Mouse (Mus musculus) lung, postnatal 0 days (tissue): ENCODE measurements at regions not wholly inside any gene's neighbourhood (a gene's known extent, or its start where the extent isn't known, plus 50 kb on each side); places are given as distances from the start of the nearest gene placed in this dataset.
A peak's percentile ranks its signal among the peaks of the same experiment; 100 is the strongest.

ENCODE experiments used
- ATAC-seq: fragments of 200-750 bp; cut with Nextera tagmentation; 2 replicates; pipeline ENCODE4 v1.8.0; 2017; ENCODE audit warnings: moderate library complexity
- DNase-seq: peaks from one replicate; pipeline ENCODE4 v3.0.0-alpha.2; 2016; ENCODE audit warnings: low spot score
- H3K27ac ChIP-seq: fragments of 300-500 bp; sonication (generic); 2 replicates; pipeline ENCODE4 v1.5.1; 2014; ENCODE audit warnings: antibody characterized with exemption, mild to moderate bottlenecking, low read length, mixed read lengths
- H3K27me3 ChIP-seq: fragments of 300-500 bp; sonication (generic); replicated peaks from 2 replicates; pipeline ENCODE4 v1.6.1; 2014; ENCODE audit warnings: low read length, mixed read lengths; ENCODE audit not compliant: insufficient read depth
- H3K36me3 ChIP-seq: fragments of 300-500 bp; sonication (generic); 2 replicates; pipeline ENCODE4 v1.6.1; 2014; ENCODE audit warnings: low read length, mixed read lengths; ENCODE audit not compliant: insufficient read depth
- H3K4me1 ChIP-seq: fragments of 300-500 bp; sonication (generic); 2 replicates; pipeline ENCODE4 v1.6.1; 2014; ENCODE audit warnings: antibody characterized with exemption, low read depth, low read length, mixed read lengths; ENCODE audit not compliant: insufficient read depth
- H3K4me2 ChIP-seq: fragments of 300-500 bp; sonication (generic); replicated peaks from 2 replicates; pipeline ENCODE4 v1.6.1; 2014; ENCODE audit warnings: low read depth, mild to moderate bottlenecking, low read length, moderate library complexity, mixed read lengths
- H3K4me3 ChIP-seq: fragments of 300-500 bp; sonication (generic); 2 replicates; pipeline ENCODE4 v1.5.1; 2014; ENCODE audit warnings: low read depth, low read length
- H3K9ac ChIP-seq: fragments of 300-500 bp; sonication (generic); replicated peaks from 2 replicates; pipeline ENCODE4 v1.6.1; 2014; ENCODE audit warnings: low read depth, mild to moderate bottlenecking
- H3K9me3 ChIP-seq: fragments of 300-500 bp; sonication (generic); 2 replicates; pipeline ENCODE4 v1.6.1; 2016; ENCODE audit warnings: low read length, mixed read lengths
- CTCF ChIP-seq: IDR thresholded peaks from 2 replicates; pipeline ENCODE4 v1.5.1; 2016; ENCODE audit warnings: antibody characterized with exemption, mild to moderate bottlenecking
- EP300 ChIP-seq: IDR thresholded peaks from 2 replicates; pipeline ENCODE4 v1.6.1; 2016; ENCODE audit warnings: antibody characterized with exemption, mild to moderate bottlenecking, control low read depth
- WGBS: fragments of 180-500 bp; shearing (Covaris S2); extraction: QIAGEN DNeasy Blood & Tissue Kit; methylation state at CpG from one replicate; pipeline ENCODE4 v1.1.7; 2014; 5-methylcytosine and 5-hydroxymethylcytosine counted together

DNA sequence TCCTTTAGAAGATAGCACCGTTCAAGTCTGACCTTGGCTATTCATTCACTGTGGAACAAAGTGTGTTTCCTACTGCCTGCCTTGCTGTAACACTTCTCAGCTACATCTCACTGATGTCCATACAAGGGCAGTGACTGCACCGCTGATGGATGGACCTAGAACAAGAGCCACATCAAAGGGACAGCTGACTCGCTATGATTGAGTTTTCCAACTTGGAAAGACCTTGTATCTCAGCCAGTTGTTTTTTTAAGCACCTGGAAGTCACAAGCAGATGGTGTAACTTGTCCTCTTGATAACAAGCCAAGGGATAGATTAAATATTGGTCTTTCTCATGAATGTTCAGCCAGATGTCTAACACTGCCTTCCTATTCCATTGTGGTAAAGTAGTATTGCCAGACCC is 184.9 kb upstream of the Dio2 start:
- H3K4me2 ChIP-seq, result no peak overlapping the region
- no peaks in the 10 kb centered on the region for H3K27me3 ChIP-seq
- 57% methylated on average over 3 of the region's 3 CpGs for WGBS
- TF ChIP-seq EP300 (no peak), CTCF (no peak)
- H3K9me3 ChIP-seq, result no peaks in the 10 kb centered on the region
- ATAC-seq (no peak), DNase-seq (no peak)
- no peaks in the 10 kb centered on the region for H3K36me3 ChIP-seq
- H3K9ac ChIP-seq, result no peak overlapping the region
- no peak overlapping the region for H3K4me3 ChIP-seq
- no peaks in the 10 kb centered on the region for H3K4me1 ChIP-seq
- no peak overlapping the region for H3K27ac ChIP-seq

DNA sequence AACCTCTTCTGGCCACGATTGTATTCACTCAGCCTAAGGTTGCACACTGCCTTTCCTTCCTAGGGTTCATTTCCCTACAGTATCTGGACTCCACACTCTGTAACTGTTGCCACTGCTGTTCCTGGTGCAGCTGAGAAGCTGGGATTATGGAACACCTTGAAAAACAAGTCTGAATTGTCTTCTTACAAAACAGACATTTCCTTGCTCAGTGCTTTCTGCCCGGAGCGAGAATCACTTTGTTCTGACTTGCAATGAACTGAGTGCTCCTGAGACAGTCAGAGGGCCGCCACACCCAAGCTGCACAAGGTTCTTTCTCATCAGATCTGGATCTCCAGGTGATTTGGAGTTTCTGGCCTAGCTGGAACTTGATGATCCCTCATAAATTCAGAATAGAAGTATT is 183.0 kb upstream of the Dio2 start:
- no peak for TF ChIP-seq CTCF
- no peak for TF ChIP-seq EP300
- H3K4me3 ChIP-seq, result no peak overlapping the region
- no peaks in the 10 kb centered on the region for H3K9me3 ChIP-seq
- ATAC-seq (no peak), DNase-seq (no peak)
- no peak overlapping the region for H3K27ac ChIP-seq
- no peaks in the 10 kb centered on the region for H3K4me1 ChIP-seq
- no peak overlapping the region for H3K4me2 ChIP-seq
- no peak overlapping the region for H3K9ac ChIP-seq
- no peaks in the 10 kb centered on the region for H3K36me3 ChIP-seq
- WGBS, result 83% methylated on average over 4 of the region's 4 CpGs
- no peaks in the 10 kb centered on the region for H3K27me3 ChIP-seq

DNA sequence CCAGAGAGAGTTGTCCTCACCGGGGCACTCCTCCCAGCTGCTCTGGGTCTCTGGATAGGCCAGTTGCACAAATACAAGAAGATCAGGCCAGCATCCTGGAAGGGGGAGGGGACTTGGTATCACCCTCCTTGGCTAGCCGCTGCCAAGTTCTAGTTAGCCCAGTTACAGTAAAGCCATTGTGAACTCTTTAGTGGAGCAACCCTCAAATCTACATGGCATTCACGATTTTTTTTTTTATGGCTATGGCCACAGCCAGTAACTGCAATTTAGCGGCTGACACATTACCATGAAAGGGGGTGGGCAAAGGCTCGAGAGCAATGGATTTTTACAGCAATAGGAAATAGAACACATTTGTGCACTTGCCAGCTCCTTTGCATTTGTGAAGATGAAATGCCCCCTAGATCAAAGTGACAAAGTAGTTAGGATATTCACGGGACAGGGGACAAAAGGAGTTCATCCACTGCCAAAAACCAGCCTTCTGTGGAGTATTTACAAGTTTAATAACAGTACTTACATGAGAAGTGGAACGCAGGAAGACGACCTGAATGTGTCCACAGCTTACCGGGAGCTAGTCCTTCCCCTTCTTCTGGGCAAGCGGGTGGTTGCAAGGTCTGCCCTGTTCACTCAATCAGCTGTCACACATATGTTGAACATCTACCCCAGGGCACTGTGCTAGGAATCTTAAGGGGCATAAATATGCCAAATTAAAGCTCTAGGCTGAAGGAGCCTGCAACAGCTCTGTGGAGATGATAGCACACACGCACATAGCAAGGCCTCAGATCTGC is 177.9 kb upstream of the Dio2 start:
- Histone ChIP-seq H3K27me3 (no peaks in the 10 kb centered on the region), H3K9me3 (no peaks in the 10 kb centered on the region), H3K27ac (no peak overlapping the region), H3K4me3 (no peak overlapping the region), H3K4me1 (no peaks in the 10 kb centered on the region), H3K36me3 (no peaks in the 10 kb centered on the region), H3K4me2 (no peak overlapping the region), H3K9ac (no peak overlapping the region)
- ATAC-seq (no peak), DNase-seq (no peak)
- TF ChIP-seq EP300, result no peak
- TF ChIP-seq CTCF, result no peak
- WGBS, result 80% methylated on average over 11 of the region's 11 CpGs

DNA sequence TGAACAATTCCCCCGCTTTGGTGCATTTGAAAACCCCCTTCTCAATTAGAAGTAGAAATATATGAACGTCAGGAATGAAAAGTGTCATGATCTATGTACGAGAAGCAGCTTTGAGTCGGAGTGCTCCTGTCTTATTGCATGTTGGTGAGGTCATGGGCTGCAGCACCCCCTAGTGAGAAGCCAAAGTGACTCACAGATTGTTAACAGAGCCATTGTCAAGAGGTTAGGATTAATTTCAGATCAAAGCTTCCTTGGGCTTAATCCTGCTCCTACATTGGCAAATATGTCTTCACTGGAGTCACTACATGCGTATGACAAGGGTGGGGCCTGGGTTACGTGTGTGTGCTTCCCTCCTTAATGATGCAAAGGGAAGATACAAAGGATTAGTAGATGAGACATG is 165.8 kb upstream of the Dio2 start:
- H3K27ac ChIP-seq, result no peak overlapping the region
- DNase-seq (peak; percentile 11), ATAC-seq (no peak)
- no peak overlapping the region for H3K4me3 ChIP-seq
- H3K4me1 ChIP-seq, result no peaks in the 10 kb centered on the region
- no peak overlapping the region for H3K4me2 ChIP-seq
- H3K27me3 ChIP-seq, result no peaks in the 10 kb centered on the region
- H3K9ac ChIP-seq, result no peak overlapping the region
- WGBS, result 63% methylated on average over 6 of the region's 6 CpGs
- TF ChIP-seq CTCF (peak; percentile 70), EP300 (no peak)
- no peaks in the 10 kb centered on the region for H3K36me3 ChIP-seq
- H3K9me3 ChIP-seq, result no peaks in the 10 kb centered on the region

DNA sequence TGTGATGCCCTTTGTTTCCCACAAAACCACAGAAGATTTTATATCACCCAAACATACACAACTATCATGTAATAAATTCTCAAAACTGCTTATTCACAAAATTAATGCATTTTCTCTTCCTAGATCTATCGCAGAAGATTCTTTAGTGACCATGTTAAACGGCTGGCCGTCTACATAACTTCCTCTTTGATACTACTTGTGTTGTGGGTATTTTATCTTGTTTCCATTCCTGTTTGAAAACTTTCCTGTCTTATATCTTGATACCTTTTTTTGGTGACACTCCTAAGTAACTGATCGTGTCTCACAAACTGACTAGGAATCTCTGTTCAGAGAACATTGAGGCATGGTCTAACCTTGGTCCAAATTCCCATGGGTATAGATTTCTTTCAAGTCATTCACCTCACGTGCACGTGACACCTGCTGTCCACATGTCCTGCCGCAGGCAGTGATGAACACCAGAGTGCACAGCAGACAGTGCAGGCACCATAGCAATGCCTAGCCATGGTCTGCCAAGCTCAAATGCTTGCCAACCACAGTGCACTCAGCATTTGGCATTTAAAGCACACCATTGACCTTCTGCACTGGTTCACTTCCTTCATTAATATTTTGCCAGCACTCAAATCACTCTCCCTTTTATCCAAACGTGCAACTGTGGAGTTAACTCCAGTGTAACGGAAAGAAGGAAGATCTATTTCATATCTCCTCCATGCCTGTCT is 155.6 kb upstream of the Dio2 start:
- no peaks in the 10 kb centered on the region for H3K9me3 ChIP-seq
- TF ChIP-seq CTCF, result no peak
- no peak for TF ChIP-seq EP300
- no peak for ATAC-seq
- no peak overlapping the region for H3K27ac ChIP-seq
- DNase-seq, result no peak
- no peak overlapping the region for H3K4me2 ChIP-seq
- no peaks in the 10 kb centered on the region for H3K4me1 ChIP-seq
- no peak overlapping the region for H3K4me3 ChIP-seq
- no peak overlapping the region for H3K9ac ChIP-seq
- no peaks in the 10 kb centered on the region for H3K36me3 ChIP-seq
- WGBS, result 77% methylated on average over 9 of the region's 9 CpGs
- H3K27me3 ChIP-seq, result no peaks in the 10 kb centered on the region

DNA sequence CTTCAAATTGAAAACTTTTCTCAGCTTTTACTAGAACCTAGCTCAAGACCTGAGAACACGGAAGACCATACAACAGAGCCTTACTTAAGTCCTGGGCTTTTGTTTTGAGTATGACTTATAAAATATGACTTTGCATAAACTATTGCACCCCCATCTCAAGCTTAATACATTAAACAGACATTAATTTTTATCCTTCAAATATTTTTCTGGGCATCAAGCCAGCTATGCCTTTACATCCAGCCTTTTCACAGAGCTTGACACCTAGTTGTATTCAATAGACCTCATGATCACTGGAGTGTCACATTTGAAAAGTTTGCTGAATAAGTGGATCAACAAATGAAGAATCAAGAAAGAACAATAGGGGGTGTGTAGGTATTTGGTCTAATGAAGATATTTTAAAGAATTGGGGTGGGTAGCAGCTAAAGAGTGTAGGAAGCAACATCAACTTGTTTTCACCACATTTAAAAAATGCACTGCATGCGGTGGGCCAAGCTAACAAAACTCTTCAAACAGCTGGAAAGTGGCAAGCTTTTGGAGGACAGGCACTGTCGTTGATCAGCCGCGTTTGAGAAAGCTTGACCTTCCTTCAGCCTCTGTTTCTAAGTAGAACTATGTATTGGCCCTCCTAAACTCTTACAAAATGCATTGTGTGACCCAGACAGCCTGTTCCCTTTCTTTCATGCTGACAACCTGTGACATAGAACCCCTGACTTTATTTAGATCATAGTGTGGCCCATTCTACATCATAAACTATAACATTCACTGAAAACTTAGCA is 138.2 kb upstream of the Dio2 start:
- TF ChIP-seq CTCF (no peak), EP300 (no peak)
- no peak overlapping the region for H3K27ac ChIP-seq
- H3K27me3 ChIP-seq, result no peaks in the 10 kb centered on the region
- DNase-seq (peak; percentile 23), ATAC-seq (0 out of 2 replicates have a peak, but pooled peaks have one; percentile 37)
- H3K4me3 ChIP-seq, result no peak overlapping the region
- no peaks in the 10 kb centered on the region for H3K4me1 ChIP-seq
- 59% methylated on average over 5 of the region's 5 CpGs for WGBS
- H3K4me2 ChIP-seq, result no peak overlapping the region
- H3K9me3 ChIP-seq, result no peaks in the 10 kb centered on the region
- no peaks in the 10 kb centered on the region for H3K36me3 ChIP-seq
- no peak overlapping the region for H3K9ac ChIP-seq
